Mouse (Mus musculus): ENCODE measurements around the gene Krba1. TPM values are rescaled to one million over a fixed set of nuclear protein-coding genes. Genes with fewer than 3 reads are reported as not detected.
A peak's percentile ranks its signal among the peaks of the same experiment; 100 is the strongest.

The Krba1 gene
- total RNA-seq, 2 experiments from 2014 or later, result 27.3 to 30.8 TPM

DNA sequence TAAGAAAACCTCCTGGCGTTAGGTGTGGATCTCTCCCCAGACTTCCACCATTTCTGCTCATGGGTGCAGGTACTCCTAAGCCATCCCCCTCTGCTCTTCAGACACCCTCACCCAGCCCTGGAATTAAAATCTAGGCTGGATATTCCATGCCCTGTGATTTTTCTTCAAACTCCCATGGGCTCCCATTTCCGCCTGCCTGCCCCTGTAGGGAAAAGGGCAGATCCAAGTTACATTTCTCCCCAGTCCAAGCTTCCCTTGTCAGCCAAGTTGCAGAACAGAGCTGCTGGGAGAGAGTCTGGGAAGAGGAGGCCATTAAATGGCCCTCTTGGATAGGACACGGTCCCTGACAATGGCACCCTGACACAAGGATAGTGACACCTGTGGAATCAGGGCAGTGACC, 50.9 kb downstream of the Krba1 start:
- intact Hi-C loops (cut with DNase I), result no loop called here
- DNase-seq, result peak in 1 of 2 experiments; percentile 26

GRCm38 (mm10) chr6:48446896-48447295, 51.5 kb downstream of the Krba1 start:
- intact Hi-C loops (cut with DNase I), result no loop called here
- DNase-seq, result no peak

DNA sequence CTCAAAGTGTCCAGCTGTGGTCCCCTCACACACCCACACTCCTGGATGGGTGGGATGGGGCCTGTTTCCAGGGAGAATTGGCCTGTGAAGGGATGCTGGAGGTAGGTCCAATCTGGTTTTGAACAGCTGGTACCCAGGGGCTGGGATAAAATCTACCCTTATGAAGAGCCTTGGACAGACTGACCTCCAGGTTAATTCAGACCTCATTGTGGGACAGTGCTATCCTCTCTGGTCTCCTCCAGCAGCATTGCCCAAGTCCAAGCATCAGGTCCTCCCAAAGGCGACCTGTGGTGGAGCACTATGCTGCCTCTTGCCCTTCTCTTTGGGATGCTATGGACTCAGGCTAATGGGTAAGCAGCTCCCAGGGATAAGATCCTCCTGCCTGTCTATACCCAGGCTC, 52.5 kb downstream of the Krba1 start, which contains the start of gene Sspo:
Sspo (plus strand) TSS at position 301 of the 400 bp plus-strand sequence.
- no peak for DNase-seq
- intact Hi-C loops (cut with DNase I), result no loop called here

DNA sequence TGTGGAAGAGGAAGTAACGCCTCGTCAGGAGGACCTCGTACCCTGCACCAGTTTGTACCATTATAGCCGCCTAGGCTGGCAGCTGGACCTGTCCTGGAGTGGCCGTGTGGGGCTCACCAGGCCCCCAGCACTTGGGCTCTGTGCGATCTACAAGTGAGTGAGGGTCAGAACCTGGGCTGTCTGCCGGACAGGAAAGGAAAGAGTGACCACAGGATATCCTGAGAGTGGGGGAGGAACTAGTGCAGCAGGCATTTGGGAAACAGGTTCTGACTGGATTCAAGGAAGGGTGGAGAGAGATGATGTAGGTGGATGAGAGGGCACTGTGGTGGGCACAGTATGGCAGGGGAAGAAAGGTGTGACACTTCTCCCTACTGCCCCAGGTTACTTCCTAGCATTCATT, 53.1 kb downstream of the Krba1 start:
- DNase-seq, result peak; percentile 30 to 47
- intact Hi-C loops (cut with DNase I), result no loop called here

- intact Hi-C loops (cut with DNase I), result no loop called here
- DNase-seq, result no peak
Observed at GRCm38 (mm10) chr6:48452151-48452550, 56.8 kb downstream of the Krba1 start.

DNA sequence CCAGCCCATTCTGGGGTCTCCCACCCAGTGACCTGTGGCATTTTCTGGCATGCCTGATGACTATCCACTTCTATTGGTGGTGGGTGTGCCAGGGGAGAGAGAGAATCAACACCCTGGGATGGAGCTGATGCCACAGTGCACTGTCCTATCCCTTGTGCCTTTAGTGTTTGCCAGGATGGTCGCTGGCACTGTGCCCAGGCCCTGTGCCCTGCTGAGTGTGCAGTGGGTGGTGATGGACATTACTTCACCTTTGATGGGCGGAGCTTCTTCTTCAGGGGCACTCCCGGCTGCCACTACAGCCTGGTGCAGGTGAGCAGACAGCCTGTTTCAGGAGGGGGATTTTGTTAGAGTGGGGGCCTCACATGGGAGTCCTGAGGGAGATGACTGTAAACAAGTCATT, 57.4 kb downstream of the Krba1 start:
- no peak for DNase-seq
- intact Hi-C loops (cut with DNase I), result no loop called here

DNA sequence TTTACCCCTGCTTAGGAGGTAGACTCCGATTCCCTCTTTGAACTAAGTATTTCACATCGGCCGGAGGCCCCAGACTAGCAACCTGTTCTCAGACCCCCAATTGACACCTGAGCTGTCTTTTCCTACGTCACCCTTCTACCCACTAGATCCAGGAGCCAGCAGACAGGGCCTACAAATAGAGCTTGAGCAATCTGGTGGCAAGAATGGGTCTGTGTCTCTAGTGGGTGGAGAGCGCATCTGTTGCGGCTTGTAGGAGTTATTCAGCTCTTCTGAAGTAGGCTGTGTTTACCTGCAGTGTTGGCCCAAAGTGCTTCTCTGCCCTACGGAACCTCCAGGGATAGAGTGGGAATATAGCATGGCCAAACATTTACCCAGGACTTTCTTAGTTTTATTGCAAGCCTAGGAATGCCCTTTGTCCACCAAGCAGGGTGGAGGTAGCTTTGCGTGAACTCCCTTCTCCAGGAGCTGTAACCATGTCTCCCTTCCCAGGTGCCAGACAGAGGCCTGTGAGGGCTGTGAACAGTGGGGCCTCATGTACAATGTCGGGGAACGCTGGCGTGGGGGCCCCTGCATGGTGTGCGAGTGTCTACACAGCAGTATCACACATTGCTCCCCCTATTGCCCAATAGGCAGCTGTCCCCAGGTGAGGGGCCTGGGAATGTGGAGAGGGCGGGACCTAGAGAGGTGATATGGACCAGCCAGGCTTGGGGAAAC, 69.7 kb downstream of the Krba1 start:
- DNase-seq, result no peak
- intact Hi-C loops (cut with DNase I), result no loop called here

- intact Hi-C loops (cut with DNase I), result no loop called here
- DNase-seq, result no peak
Observed at GRCm38 (mm10) chr6:48466715-48467114, 71.3 kb downstream of the Krba1 start.

GRCm38 (mm10) chr6:48467490-48467889, 72.1 kb downstream of the Krba1 start:
- intact Hi-C loops (cut with DNase I), result no loop called here
- DNase-seq, result no peak

Small RNA genes within 50 kb of the gene (microRNA-seq; reads per million reads assigned to microRNA genes)
- gene Gm24325, result 0 reads per million in 2 experiments

Other genes starting within 250 kb of the Krba1 start
- 10 to 100 TPM; 17.8 to 25.2 TPM for gene Zfp467, start 50.2 kb downstream of the Krba1 start, total RNA-seq (2021)
- 1 to 10 TPM in 1 of 2 experiments, under 1 TPM in 1; 0.62 to 1.2 TPM for gene Sspo, start 52.6 kb downstream of the Krba1 start, total RNA-seq (2021)
- 10 to 100 TPM; 14.4 to 15.7 TPM for gene Atp6v0e2, start 142.0 kb downstream of the Krba1 start, total RNA-seq (2021)
- 10 to 100 TPM; 12.4 to 16.7 TPM for gene Lrrc61, start 159.2 kb downstream of the Krba1 start, total RNA-seq (2021)
- 100 to 1,000 TPM in 1 of 2 experiments, 10 to 100 TPM in 1; 86.7 to 106 TPM for gene Rarres2, start 177.2 kb downstream of the Krba1 start, total RNA-seq (2021)
- not detected for gene Gm45021, start 194.0 kb downstream of the Krba1 start, total RNA-seq (2021)
- gene Repin1, start 198.3 kb downstream of the Krba1 start, total RNA-seq (2021), result 10 to 100 TPM; 24.3 to 27.7 TPM
- gene Gm44965, start 198.4 kb downstream of the Krba1 start, total RNA-seq (2021), result 1 to 10 TPM in 1 of 2 experiments, not detected in 1; 5.4 TPM
- 1 to 10 TPM; 5.8 to 5.9 TPM for gene Zfp775, start 206.5 kb downstream of the Krba1 start, total RNA-seq (2021)
- gene AI854703, start 231.2 kb downstream of the Krba1 start, total RNA-seq (2021), result under 1 TPM; 0.50 to 0.89 TPM